Mouse (Mus musculus) embryonic facial prominence, embryonic 14.5 days (tissue): ENCODE measurements around the gene Olfr1371. TPM values are rescaled to one million over a fixed set of nuclear protein-coding genes. Genes with fewer than 3 reads are reported as not detected.
A peak's percentile ranks its signal among the peaks of the same experiment; 100 is the strongest.
"Not testable (repeated sequence)": the region's sequence is repeated elsewhere in the genome, so short reads cannot be mapped to it uniquely, and the experiment has no call there.

ENCODE experiments used
- ATAC-seq: fragments of 200-750 bp; cut with Nextera tagmentation; 2 replicates; pipeline ENCODE4 v1.8.0; 2017; ENCODE audit warnings: low read depth, moderate number of reproducible peaks, moderate TSS enrichment
- DNase-seq: peaks from one replicate; pipeline ENCODE4 v3.0.0-alpha.2; 2015; ENCODE audit warnings: low spot score
- H3K27ac ChIP-seq: fragments of 300-500 bp; sonication (generic); replicated peaks from 2 replicates; pipeline ENCODE4 v1.5.1; 2014; ENCODE audit warnings: low read depth, mild to moderate bottlenecking, low read length, moderate library complexity
- H3K27me3 ChIP-seq: fragments of 300-500 bp; sonication (generic); replicated peaks from 2 replicates; pipeline ENCODE4 v1.6.1; 2014; ENCODE audit warnings: low read length; ENCODE audit not compliant: control insufficient read depth, insufficient read depth
- H3K36me3 ChIP-seq: fragments of 300-500 bp; sonication (generic); 2 replicates; pipeline ENCODE4 v1.6.1; 2014; ENCODE audit warnings: low read length, mixed read lengths; ENCODE audit not compliant: control insufficient read depth, insufficient read depth
- H3K4me1 ChIP-seq: fragments of 300-500 bp; sonication (generic); 2 replicates; pipeline ENCODE4 v1.6.1; 2014; ENCODE audit warnings: antibody characterized with exemption, low read length; ENCODE audit not compliant: control insufficient read depth, insufficient read depth
- H3K4me2 ChIP-seq: fragments of 300-500 bp; sonication (generic); 2 replicates; pipeline ENCODE4 v1.6.1; 2014; ENCODE audit warnings: low read depth, mild to moderate bottlenecking, low read length, moderate library complexity, mixed read lengths
- H3K4me3 ChIP-seq: fragments of 300-500 bp; sonication (generic); 2 replicates; pipeline ENCODE4 v1.5.1; 2014; ENCODE audit warnings: low read depth, mild to moderate bottlenecking, low read length
- H3K9ac ChIP-seq: fragments of 300-500 bp; sonication (generic); 2 replicates; pipeline ENCODE4 v1.6.1; 2014; ENCODE audit warnings: low read depth, mild to moderate bottlenecking, low read length, moderate library complexity, mixed read lengths
- H3K9me3 ChIP-seq: fragments of 300-500 bp; sonication (generic); 2 replicates; pipeline ENCODE4 v1.6.1; 2016; ENCODE audit warnings: low read length; ENCODE audit not compliant: control insufficient read depth
- WGBS: fragments of 180-500 bp; shearing (Covaris S2); extraction: QIAGEN DNeasy Blood & Tissue Kit; methylation state at CpG from one replicate; pipeline ENCODE4 v1.1.7; 2014; 5-methylcytosine and 5-hydroxymethylcytosine counted together
- polyA plus RNA-seq: library from polyadenylated mRNA; unstranded; fragments of >200 nt; fragmentation: Nextera tagmentation; extraction: Ambion mirVana; gene quantifications from 2 replicates; pipeline ENCODE4 v1.2.1, GENCODE M21; 2014

The Olfr1371 gene
- polyA plus RNA-seq, 1 experiment from 2014 or later, result not detected

GRCm38 (mm10) chr11:52228722-52229448 is 15.1 kb upstream of the Olfr1371 start:
- Histone ChIP-seq H3K4me2 (no peak overlapping the region), H3K27me3 (no peaks in the 10 kb centered on the region), H3K9ac (no peak overlapping the region; the same call in 1 of the 2 replicates), H3K9me3 (no peaks in the 10 kb centered on the region), H3K4me3 (no peak overlapping the region), H3K27ac (no peak overlapping the region), H3K36me3 (no peaks in the 10 kb centered on the region), H3K4me1 (peaks cover 11% of the 10 kb centered on the region)
- WGBS, result 65% methylated on average over 7 of the region's 7 CpGs
- no peak for DNase-seq
- no peak for ATAC-seq

GRCm38 (mm10) chr11:52227466-52228226 is 13.9 kb upstream of the Olfr1371 start:
- no peak for ATAC-seq
- Histone ChIP-seq H3K36me3 (no peaks in the 10 kb centered on the region), H3K4me3 (no peak overlapping the region), H3K27me3 (no peaks in the 10 kb centered on the region), H3K9ac (0 out of 2 replicates have a peak overlapping the region, but pooled peaks have one; percentile 19), H3K4me2 (no peak overlapping the region), H3K9me3 (no peaks in the 10 kb centered on the region), H3K4me1 (peaks cover 5% of the 10 kb centered on the region), H3K27ac (no peak overlapping the region)
- no peak for DNase-seq
- 80% methylated on average over 13 of the region's 13 CpGs for WGBS

DNA sequence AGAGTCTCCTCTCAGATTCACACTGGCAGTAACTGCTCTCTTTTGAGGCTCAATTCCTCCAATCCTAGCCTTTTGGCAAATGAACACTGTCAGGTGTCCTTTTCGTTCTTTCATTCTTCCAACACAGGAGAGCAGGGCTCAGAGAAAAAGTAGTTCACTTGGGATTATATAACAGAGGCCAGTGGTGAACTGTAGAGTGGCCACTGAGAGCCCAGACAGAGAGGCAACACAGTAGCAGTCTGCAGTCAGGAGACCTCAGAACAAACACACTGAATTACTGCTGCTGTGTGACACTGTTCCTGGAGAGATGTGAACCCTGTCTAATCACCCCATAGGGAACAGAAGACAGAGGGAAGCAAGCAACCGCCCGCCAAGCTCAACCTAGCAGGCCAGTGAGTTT is 13.3 kb upstream of the Olfr1371 start:
- H3K36me3 ChIP-seq, result no peaks in the 10 kb centered on the region
- WGBS, result 55% methylated on average over 3 of the region's 3 CpGs
- H3K9me3 ChIP-seq, result no peaks in the 10 kb centered on the region
- no peak overlapping the region for H3K27ac ChIP-seq
- H3K9ac ChIP-seq, result peak overlapping the region; percentile 19; the same call in 1 of the 2 replicates
- H3K4me3 ChIP-seq, result no peak overlapping the region
- ATAC-seq, result no peak
- H3K4me2 ChIP-seq, result no peak overlapping the region
- H3K27me3 ChIP-seq, result no peaks in the 10 kb centered on the region
- no peak for DNase-seq
- peaks cover 5% of the 10 kb centered on the region for H3K4me1 ChIP-seq

DNA sequence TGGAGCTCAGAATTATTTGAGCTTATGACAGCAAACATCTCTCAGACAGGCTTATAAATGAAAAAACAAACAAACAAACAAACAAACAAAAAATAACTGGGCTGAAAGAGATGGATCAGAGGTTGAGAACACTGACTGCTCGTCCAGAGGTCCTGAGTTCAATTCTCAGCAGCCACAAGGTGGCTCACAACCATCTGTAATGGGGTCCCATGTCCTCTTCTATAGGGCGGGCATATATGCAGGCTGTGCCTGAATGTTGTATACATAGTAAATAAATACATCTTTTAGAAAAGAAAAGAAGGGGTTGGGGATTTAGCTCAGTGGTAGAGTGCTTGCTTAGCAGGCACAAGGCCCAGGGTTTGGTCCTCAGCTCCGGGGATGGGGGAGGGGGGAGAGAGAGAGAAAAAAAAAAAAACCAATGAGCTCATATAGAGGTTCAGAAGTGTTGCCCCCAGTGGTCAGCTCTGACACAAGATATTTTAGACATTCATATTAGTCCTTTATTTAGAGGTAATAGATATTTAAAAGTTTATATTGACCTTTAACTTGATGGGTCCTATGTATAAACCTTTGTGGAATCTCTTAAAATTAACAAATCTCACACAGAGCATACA is 12.3 kb upstream of the Olfr1371 start:
- Histone ChIP-seq H3K9ac (no peak overlapping the region), H3K9me3 (no peaks in the 10 kb centered on the region), H3K4me3 (no peak overlapping the region), H3K4me1 (peaks cover 4% of the 10 kb centered on the region), H3K4me2 (no peak overlapping the region), H3K36me3 (no peaks in the 10 kb centered on the region), H3K27ac (no peak overlapping the region), H3K27me3 (no peaks in the 10 kb centered on the region)
- 54% methylated on average over 3 of the region's 3 CpGs for WGBS
- no peak for ATAC-seq
- DNase-seq, result no peak

DNA sequence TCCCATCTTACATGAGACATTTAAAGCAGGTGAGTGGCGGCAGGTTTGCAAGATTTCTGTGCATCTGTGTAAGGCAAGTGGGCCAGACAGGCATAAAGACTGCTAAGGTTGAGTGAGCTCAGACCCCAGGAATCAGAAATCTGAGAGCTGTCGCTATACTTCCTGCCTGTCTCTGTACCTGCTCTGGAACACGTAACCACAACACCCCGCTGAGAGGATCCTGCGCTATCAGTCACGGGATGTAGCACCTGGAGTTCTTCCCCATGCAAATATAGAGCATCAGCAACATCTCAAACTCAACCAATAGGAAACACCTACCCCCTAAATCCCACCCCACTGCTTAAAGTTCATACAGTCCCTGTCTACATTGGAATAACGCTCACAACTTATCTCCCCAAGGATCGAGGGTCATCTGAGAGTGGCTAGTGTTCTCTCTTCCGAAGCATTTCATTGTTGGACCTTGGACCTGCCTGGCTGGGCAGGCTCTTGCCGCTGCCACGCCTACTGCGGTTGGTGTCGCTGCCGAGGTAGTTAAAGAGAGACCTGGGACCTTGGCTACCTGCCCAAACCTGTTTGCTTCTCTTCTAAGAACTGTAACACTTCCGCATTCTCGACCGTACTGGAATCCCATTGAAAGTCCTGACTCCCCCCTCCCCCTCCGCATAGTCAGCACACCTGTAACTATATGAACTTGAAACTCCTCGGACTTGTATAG is 10.3 kb upstream of the Olfr1371 start:
- no peaks in the 10 kb centered on the region for H3K27me3 ChIP-seq
- peak overlapping the region; percentile 47 for H3K4me2 ChIP-seq
- H3K4me3 ChIP-seq, result peak overlapping the region; percentile 14; the same call in 1 of the 2 replicates
- H3K27ac ChIP-seq, result no peak overlapping the region
- no peak overlapping the region for H3K9ac ChIP-seq
- H3K4me1 ChIP-seq, result no peaks in the 10 kb centered on the region
- ATAC-seq, result peak; percentile 74
- no peaks in the 10 kb centered on the region for H3K9me3 ChIP-seq
- WGBS, result 13% methylated on average over 19 of the region's 19 CpGs
- no peaks in the 10 kb centered on the region for H3K36me3 ChIP-seq
- peak; percentile 94 for DNase-seq

- ATAC-seq, result no peak
- H3K4me1 ChIP-seq, result no peaks in the 10 kb centered on the region
- 76% methylated on average over 6 of the region's 6 CpGs for WGBS
- DNase-seq, result no peak
- H3K4me3 ChIP-seq, result no peak overlapping the region
- H3K9me3 ChIP-seq, result no peaks in the 10 kb centered on the region
- no peak overlapping the region for H3K27ac ChIP-seq
- H3K27me3 ChIP-seq, result no peaks in the 10 kb centered on the region
- no peak overlapping the region for H3K4me2 ChIP-seq
- H3K36me3 ChIP-seq, result no peaks in the 10 kb centered on the region
- H3K9ac ChIP-seq, result no peak overlapping the region
Observed at GRCm38 (mm10) chr11:52222891-52223290, 9.1 kb upstream of the Olfr1371 start.

DNA sequence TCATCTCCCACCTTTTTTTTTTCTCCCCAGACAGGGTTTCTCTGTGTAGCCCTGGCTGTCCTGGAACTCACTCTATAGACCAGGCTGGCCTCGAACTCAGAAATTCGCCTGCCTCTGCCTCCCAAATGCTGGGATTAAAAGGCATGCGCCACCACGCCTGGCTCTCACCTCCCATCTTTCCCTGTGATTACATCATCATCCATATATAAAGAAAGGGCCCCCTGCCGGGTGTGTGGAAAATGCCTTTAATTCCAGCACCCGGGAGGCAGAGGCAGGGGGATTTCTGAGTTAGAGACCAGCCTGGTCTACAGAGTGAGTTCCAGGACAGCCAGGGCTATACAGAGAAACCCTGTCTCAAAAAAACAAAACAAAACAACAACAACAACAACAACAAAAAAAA is 8.1 kb upstream of the Olfr1371 start:
- H3K36me3 ChIP-seq, H3K9me3 ChIP-seq, H3K4me3 ChIP-seq, H3K4me1 ChIP-seq, ATAC-seq, DNase-seq, H3K27ac ChIP-seq, H3K9ac ChIP-seq, H3K27me3 ChIP-seq, H3K4me2 ChIP-seq: not testable (repeated sequence)
- 95% methylated on average over 6 of the region's 6 CpGs for WGBS

DNA sequence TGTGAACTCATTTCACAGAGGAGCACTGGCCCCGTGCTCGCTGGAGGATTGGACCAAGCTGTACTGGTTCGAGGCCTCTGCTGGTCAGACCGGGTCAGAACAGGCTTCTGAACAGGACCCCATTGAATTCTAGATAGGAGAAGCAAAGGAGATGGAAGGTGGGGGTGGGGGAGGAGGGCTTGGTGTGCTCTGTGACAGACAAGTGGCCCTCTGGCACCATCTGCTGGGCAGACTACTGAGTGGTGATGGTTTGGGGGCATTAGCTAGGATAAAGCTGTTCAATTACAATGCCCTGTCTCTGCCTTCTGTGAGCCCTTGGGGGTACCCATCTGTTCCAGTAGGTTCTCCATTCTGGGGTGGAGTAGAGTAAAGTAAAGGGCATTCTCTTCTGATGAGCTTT is 6.5 kb upstream of the Olfr1371 start:
- Histone ChIP-seq H3K27me3 (no peaks in the 10 kb centered on the region), H3K4me3 (no peak overlapping the region), H3K9me3 (no peaks in the 10 kb centered on the region), H3K27ac (no peak overlapping the region), H3K9ac (no peak overlapping the region), H3K4me2 (no peak overlapping the region), H3K36me3 (no peaks in the 10 kb centered on the region), H3K4me1 (no peaks in the 10 kb centered on the region)
- 9% methylated on average over 4 of the region's 4 CpGs for WGBS
- peak; percentile 65 for DNase-seq
- ATAC-seq, result peak; percentile 77; the same call in 1 of the 2 replicates
